Mouse (Mus musculus): ENCODE measurements around the gene Cgref1. TPM values are rescaled to one million over a fixed set of nuclear protein-coding genes. Genes with fewer than 3 reads are reported as not detected.

The Cgref1 gene
- polyA plus RNA-seq, 1 experiment = 0.69 TPM

GRCm38 (mm10) chr5:30966189-30966588, 20.8 kb upstream of the Cgref1 start:
- H3K4me3 ChIP-seq (ENCODE audit: control insufficient read depth, low read depth, low read length) = no peak overlapping the region
- H3K4me1 ChIP-seq (ENCODE audit: control insufficient read depth, insufficient read depth, low read length) = peaks cover 5% of the 10 kb centered on the region

GRCm38 (mm10) chr5:30963916-30964315, 18.5 kb upstream of the Cgref1 start:
- no peak for TF ChIP-seq CTCF (IDR thresholded peaks at IDR 0.05; ENCODE audit: control insufficient read depth, insufficient read depth, insufficient replicate concordance, low read depth, low read length)
- no peak for TF ChIP-seq POLR2A (IDR thresholded peaks at IDR 0.05; ENCODE audit: control insufficient read depth, low read depth, low read length)
- H3K36me3 ChIP-seq (ENCODE audit: control insufficient read depth, insufficient read depth, low read length) = no peaks in the 10 kb centered on the region
- peaks cover 6% of the 10 kb centered on the region for H3K4me1 ChIP-seq (ENCODE audit: control insufficient read depth, insufficient read depth, low read length)

More at GRCm38 (mm10) chr5:30966189-30966588, 20.8 kb upstream of the Cgref1 start:
- Histone ChIP-seq H3K27me3 (ENCODE audit: control insufficient read depth, insufficient read depth, low read length) (no peaks in the 10 kb centered on the region), H3K36me3 (ENCODE audit: control insufficient read depth, insufficient read depth, low read length) (no peaks in the 10 kb centered on the region), H3K27ac (ENCODE audit: control insufficient read depth, insufficient read depth, low read depth, low read length) (no peak overlapping the region)
- no peak for TF ChIP-seq CTCF (IDR thresholded peaks at IDR 0.05; ENCODE audit: control insufficient read depth, insufficient read depth, insufficient replicate concordance, low read depth, low read length)
- TF ChIP-seq POLR2A (IDR thresholded peaks at IDR 0.05; ENCODE audit: control insufficient read depth, low read depth, low read length) = no peak

GRCm38 (mm10) chr5:30961545-30962505, 16.4 kb upstream of the Cgref1 start:
- peaks cover 6% of the 10 kb centered on the region for H3K4me1 ChIP-seq (ENCODE audit: control insufficient read depth, insufficient read depth, low read length)
- H3K4me3 ChIP-seq (ENCODE audit: control insufficient read depth, low read depth, low read length) = no peak overlapping the region
- peak overlapping the region; percentile 48 for H3K27ac ChIP-seq (ENCODE audit: control insufficient read depth, insufficient read depth, low read depth, low read length)
- H3K36me3 ChIP-seq (ENCODE audit: control insufficient read depth, insufficient read depth, low read length) = no peaks in the 10 kb centered on the region; the same call in 1 of the 2 replicates
- no peak for TF ChIP-seq CTCF (IDR thresholded peaks at IDR 0.05; ENCODE audit: control insufficient read depth, insufficient read depth, insufficient replicate concordance, low read depth, low read length)
- TF ChIP-seq POLR2A (IDR thresholded peaks at IDR 0.05; ENCODE audit: control insufficient read depth, low read depth, low read length) = no peak
- no peaks in the 10 kb centered on the region for H3K27me3 ChIP-seq (ENCODE audit: control insufficient read depth, insufficient read depth, low read length)

More at GRCm38 (mm10) chr5:30963916-30964315, 18.5 kb upstream of the Cgref1 start:
- Histone ChIP-seq H3K4me3 (ENCODE audit: control insufficient read depth, low read depth, low read length) (no peak overlapping the region), H3K27me3 (ENCODE audit: control insufficient read depth, insufficient read depth, low read length) (no peaks in the 10 kb centered on the region), H3K27ac (ENCODE audit: control insufficient read depth, insufficient read depth, low read depth, low read length) (no peak overlapping the region)

GRCm38 (mm10) chr5:30960814-30961213, 15.4 kb upstream of the Cgref1 start:
- H3K27ac ChIP-seq (ENCODE audit: control insufficient read depth, insufficient read depth, low read depth, low read length) = no peak overlapping the region
- no peak overlapping the region for H3K4me3 ChIP-seq (ENCODE audit: control insufficient read depth, low read depth, low read length)
- peaks cover 6% of the 10 kb centered on the region for H3K4me1 ChIP-seq (ENCODE audit: control insufficient read depth, insufficient read depth, low read length)
- H3K27me3 ChIP-seq (ENCODE audit: control insufficient read depth, insufficient read depth, low read length) = no peaks in the 10 kb centered on the region
- TF ChIP-seq POLR2A (IDR thresholded peaks at IDR 0.05; ENCODE audit: control insufficient read depth, low read depth, low read length) (no peak), CTCF (IDR thresholded peaks at IDR 0.05; ENCODE audit: control insufficient read depth, insufficient read depth, insufficient replicate concordance, low read depth, low read length) (no peak)
- peaks cover 2% of the 10 kb centered on the region; the same call in 1 of the 2 replicates for H3K36me3 ChIP-seq (ENCODE audit: control insufficient read depth, insufficient read depth, low read length)

GRCm38 (mm10) chr5:30959966-30960501, 14.6 kb upstream of the Cgref1 start, which contains the start of gene Preb:
TSS of gene Preb (minus strand) at chr5:30960361.
- TF ChIP-seq POLR2A (IDR thresholded peaks at IDR 0.05; ENCODE audit: control insufficient read depth, low read depth, low read length) = peak; percentile 87
- no peak for TF ChIP-seq CTCF (IDR thresholded peaks at IDR 0.05; ENCODE audit: control insufficient read depth, insufficient read depth, insufficient replicate concordance, low read depth, low read length)
- peak within 1 kb of the TSS; percentile 97 for H3K4me3 ChIP-seq (ENCODE audit: control insufficient read depth, low read depth, low read length)
- H3K27me3 ChIP-seq (ENCODE audit: control insufficient read depth, insufficient read depth, low read length) = no peaks in the 10 kb centered on the region
- peak within 1 kb of the TSS; percentile 83 for H3K27ac ChIP-seq (ENCODE audit: control insufficient read depth, insufficient read depth, low read depth, low read length)
- H3K4me1 ChIP-seq (ENCODE audit: control insufficient read depth, insufficient read depth, low read length) = peaks cover 6% of the 10 kb centered on the region
- H3K36me3 ChIP-seq (ENCODE audit: control insufficient read depth, insufficient read depth, low read length) = peaks cover 4% of the 10 kb centered on the region; the same call in 1 of the 2 replicates

GRCm38 (mm10) chr5:30959198-30959854, 13.9 kb upstream of the Cgref1 start:
- TF ChIP-seq CTCF (IDR thresholded peaks at IDR 0.05; ENCODE audit: control insufficient read depth, insufficient read depth, insufficient replicate concordance, low read depth, low read length) = no peak
- TF ChIP-seq POLR2A (IDR thresholded peaks at IDR 0.05; ENCODE audit: control insufficient read depth, low read depth, low read length) = no peak
- peak overlapping the region; percentile 97 for H3K4me3 ChIP-seq (ENCODE audit: control insufficient read depth, low read depth, low read length)
- H3K27me3 ChIP-seq (ENCODE audit: control insufficient read depth, insufficient read depth, low read length) = no peaks in the 10 kb centered on the region
- peaks cover 6% of the 10 kb centered on the region; the same call in 1 of the 2 replicates for H3K36me3 ChIP-seq (ENCODE audit: control insufficient read depth, insufficient read depth, low read length)
- H3K4me1 ChIP-seq (ENCODE audit: control insufficient read depth, insufficient read depth, low read length) = peaks cover 6% of the 10 kb centered on the region
- H3K27ac ChIP-seq (ENCODE audit: control insufficient read depth, insufficient read depth, low read depth, low read length) = peak overlapping the region; percentile 83

Data from testis, adult 2 months (tissue).